Mouse (Mus musculus) small intestine, adult 2 months (tissue): Measurements from ENCODE around the gene Mark1.

Source experiments
- CTCF ChIP-seq: fragments of 200-500 bp; IDR thresholded peaks from 2 replicates; pipeline ENCODE4 v1.5.1; 2012; ENCODE audit warnings: low read depth, mild to moderate bottlenecking, control low read depth, inconsistent platforms, low read length, moderate library complexity, mixed read lengths; ENCODE audit not compliant: insufficient replicate concordance, insufficient read length; ENCODE audit errors: extremely low read depth
- POLR2A ChIP-seq: fragments of 200-500 bp; IDR thresholded peaks from 2 replicates; pipeline ENCODE4 v1.6.1; 2012; ENCODE audit warnings: low read depth, mild to moderate bottlenecking, control low read depth, inconsistent platforms, low read length, moderate library complexity

DNA sequence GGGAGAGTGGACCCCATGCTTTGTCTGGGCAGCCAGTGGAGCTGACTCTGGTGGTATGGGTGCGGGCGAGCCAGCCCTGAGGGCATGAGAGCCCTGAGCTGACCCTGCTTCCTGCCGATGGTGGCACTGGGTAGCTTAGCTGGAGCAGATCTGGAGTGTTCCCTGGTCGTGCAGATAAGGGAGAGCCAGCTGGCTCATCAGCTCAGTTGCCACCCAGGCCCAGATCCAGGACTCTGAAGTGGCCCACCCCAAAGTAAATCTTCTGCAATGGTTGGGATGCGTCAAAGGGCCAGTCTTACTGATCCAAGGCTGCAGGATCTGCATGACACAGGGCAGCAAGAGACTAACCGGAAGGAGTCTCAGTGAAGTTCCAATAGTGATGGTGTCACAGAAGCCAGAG, 109.9 kb downstream of the Mark1 start:
- TF ChIP-seq CTCF (no peak), POLR2A (no peak)
